In the genomic region with DNA sequence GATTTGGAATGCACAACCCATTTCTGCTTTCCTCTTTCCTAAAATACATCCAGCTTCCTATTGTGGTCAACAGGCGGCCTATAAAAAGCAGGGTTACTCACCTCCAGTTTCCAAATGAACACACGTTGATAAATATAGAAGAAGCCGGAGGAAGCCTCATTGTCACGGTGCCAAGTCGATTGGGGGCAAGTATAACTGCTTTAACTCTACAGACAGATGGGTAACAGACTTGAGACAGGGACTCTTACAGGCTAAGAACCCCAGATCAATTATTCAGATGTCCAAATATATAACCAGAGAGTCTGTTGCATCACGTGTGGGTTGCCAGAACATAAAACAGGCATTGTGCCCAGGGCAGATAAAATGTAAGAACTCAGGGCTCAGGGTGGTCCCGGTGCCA, we compare ENCODE assay signal across 10 mouse cellular contexts. TPM values are rescaled to one million over a fixed set of nuclear protein-coding genes. Genes with fewer than 3 reads are reported as not detected.
DNase-seq lines count a peak whose midpoint lies in the region; ATAC-seq and TF ChIP-seq lines count a peak whose summit lies in the region.
"Had no signal": no experiment of that assay in that cellular context is flagged by ENCODE, and none has a peak within 500 bp of the region (broad histone marks: within the 10 kb centered on the region; RNA-seq: fewer than 3 reads in every experiment).

No protein-coding gene starts in this region.

- TF ChIP-seq CTCF in heart, postnatal 0 days (IDR thresholded peaks at IDR 0.05; ENCODE audit: low read depth) = peak; percentile 14; the same call in 1 of the 2 replicates

- H3K4me3 ChIP-seq in embryonic facial prominence, embryonic 14.5 days (ENCODE audit: low read depth, low read length) = no peak overlapping the region
- no peak overlapping the region for H3K4me3 ChIP-seq in embryonic facial prominence, embryonic 10.5 days
- peak overlapping the region; percentile 15 for H3K4me3 ChIP-seq in heart, postnatal 0 days (ENCODE audit: low read depth, low read length)
- no peak overlapping the region for H3K4me3 ChIP-seq in forebrain, embryonic 10.5 days
- H3K4me3 ChIP-seq: limb, embryonic 12.5 days; stomach, embryonic 15.5 days had no signal

- no peak for ATAC-seq in embryonic facial prominence, embryonic 14.5 days (ENCODE audit: low read depth)
- peak; percentile 21; the same call in 1 of the 2 replicates for ATAC-seq in heart, postnatal 0 days (ENCODE audit: insufficient read depth, low read depth)
- no peak for ATAC-seq in megakaryocyte-erythroid progenitor cell, adult 5-6 weeks (replicated peaks; ENCODE audit: low FRiP score, low TSS enrichment, poor library complexity, severe bottlenecking)

- H3K4me2 ChIP-seq in embryonic facial prominence, embryonic 14.5 days (ENCODE audit: low read depth, low read length) = no peak overlapping the region
- H3K4me2 ChIP-seq in heart, postnatal 0 days (ENCODE audit: low read depth, low read length) = peak overlapping the region; percentile 42
- H3K4me2 ChIP-seq: limb, embryonic 12.5 days; stomach, embryonic 15.5 days had no signal

- 60% methylated on average over 7 of the region's 7 CpGs for WGBS in embryonic facial prominence, embryonic 14.5 days
- WGBS in embryonic facial prominence, embryonic 10.5 days = 91% methylated on average over 7 of the region's 7 CpGs
- WGBS in heart, postnatal 0 days = 7% methylated on average over 7 of the region's 7 CpGs
- WGBS in forebrain, embryonic 10.5 days = 93% methylated on average over 7 of the region's 7 CpGs

- no peak overlapping the region for H3K9ac ChIP-seq in embryonic facial prominence, embryonic 14.5 days (ENCODE audit: low read depth, low read length)
- no peak overlapping the region for H3K9ac ChIP-seq in heart, postnatal 0 days (replicated peaks; ENCODE audit: low read depth, low read length)
- H3K9ac ChIP-seq: limb, embryonic 12.5 days; stomach, embryonic 15.5 days had no signal

- no peak overlapping the region for H3K27ac ChIP-seq in embryonic facial prominence, embryonic 14.5 days (replicated peaks; ENCODE audit: low read depth, low read length)
- H3K27ac ChIP-seq in embryonic facial prominence, embryonic 10.5 days (replicated peaks) = no peak overlapping the region
- H3K27ac ChIP-seq in heart, postnatal 0 days (ENCODE audit: low read depth) = peak overlapping the region; percentile 81
- H3K27ac ChIP-seq in forebrain, embryonic 10.5 days = no peak overlapping the region
- H3K27ac ChIP-seq: limb, embryonic 12.5 days; stomach, embryonic 15.5 days had no signal

- DNase-seq in embryonic facial prominence, embryonic 14.5 days (ENCODE audit: low spot score) = peak; percentile 77
- no peak for DNase-seq in embryonic facial prominence, embryonic 10.5 days (ENCODE audit: low spot score)
- DNase-seq in A20 (ENCODE audit: low read depth, low spot score) = peak; percentile 27
- DNase-seq in cerebellum, postnatal 25 days = peak; percentile 60 to 76
- peak; percentile 66 for DNase-seq in heart, postnatal 0 days (ENCODE audit: low spot score)
- no peak for DNase-seq in urinary bladder, adult 2 months (ENCODE audit: low spot score)
- DNase-seq in forebrain, embryonic 10.5 days (ENCODE audit: extremely low spot score, low spot score) = no peak

- no peak; the same call in 1 of the 2 replicates for TF ChIP-seq EP300 in heart, postnatal 0 days (IDR thresholded peaks at IDR 0.05; ENCODE audit: low read depth)

- no peaks in the 10 kb centered on the region for H3K36me3 ChIP-seq in embryonic facial prominence, embryonic 14.5 days (ENCODE audit: control insufficient read depth, insufficient read depth, low read length)
- H3K36me3 ChIP-seq in embryonic facial prominence, embryonic 10.5 days (replicated peaks) = no peaks in the 10 kb centered on the region
- no peaks in the 10 kb centered on the region for H3K36me3 ChIP-seq in heart, postnatal 0 days (replicated peaks; ENCODE audit: control insufficient read depth, insufficient read depth, low read length)
- H3K36me3 ChIP-seq in forebrain, embryonic 10.5 days (replicated peaks) = no peaks in the 10 kb centered on the region
- H3K36me3 ChIP-seq: limb, embryonic 12.5 days; stomach, embryonic 15.5 days had no signal

- no peaks in the 10 kb centered on the region for H3K27me3 ChIP-seq in embryonic facial prominence, embryonic 14.5 days (replicated peaks; ENCODE audit: control insufficient read depth, insufficient read depth, low read length)
- no peaks in the 10 kb centered on the region for H3K27me3 ChIP-seq in embryonic facial prominence, embryonic 10.5 days (replicated peaks; ENCODE audit: low read depth, poor library complexity, severe bottlenecking)
- H3K27me3 ChIP-seq in heart, postnatal 0 days (ENCODE audit: control insufficient read depth, insufficient read depth, low read length) = no peaks in the 10 kb centered on the region
- no peaks in the 10 kb centered on the region for H3K27me3 ChIP-seq in forebrain, embryonic 10.5 days (ENCODE audit: poor library complexity, severe bottlenecking)
- H3K27me3 ChIP-seq: limb, embryonic 12.5 days; stomach, embryonic 15.5 days had no signal

- no peaks in the 10 kb centered on the region for H3K4me1 ChIP-seq in embryonic facial prominence, embryonic 14.5 days (ENCODE audit: control insufficient read depth, insufficient read depth, low read length)
- peaks cover 4% of the 10 kb centered on the region for H3K4me1 ChIP-seq in embryonic facial prominence, embryonic 10.5 days
- H3K4me1 ChIP-seq in heart, postnatal 0 days (ENCODE audit: control insufficient read depth, insufficient read depth) = peaks cover 21% of the 10 kb centered on the region
- H3K4me1 ChIP-seq in forebrain, embryonic 10.5 days = peaks cover 3% of the 10 kb centered on the region; the same call in 1 of the 2 replicates
- H3K4me1 ChIP-seq: limb, embryonic 12.5 days had no signal

- no peaks in the 10 kb centered on the region for H3K9me3 ChIP-seq in embryonic facial prominence, embryonic 14.5 days (ENCODE audit: control insufficient read depth, low read length)
- H3K9me3 ChIP-seq in embryonic facial prominence, embryonic 10.5 days = no peaks in the 10 kb centered on the region
- no peaks in the 10 kb centered on the region for H3K9me3 ChIP-seq in heart, postnatal 0 days (replicated peaks; ENCODE audit: control insufficient read depth, low read length)
- H3K9me3 ChIP-seq in forebrain, embryonic 10.5 days = no peaks in the 10 kb centered on the region
- H3K9me3 ChIP-seq: limb, embryonic 12.5 days; stomach, embryonic 15.5 days had no signal

RNA-seq across cellular contexts. Expression of a gene that starts 15.9 kb away (rescaled TPM):
- polyA plus RNA-seq in embryonic facial prominence, embryonic 14.5 days (2014; fragmentation: Nextera tagmentation; extraction: Ambion mirVana) = 3.4 and 3.8 TPM in 2 replicates
- polyA plus RNA-seq in embryonic facial prominence, embryonic 10.5 days (2016; fragmentation: Nextera tagmentation; extraction: Ambion mirVana) = 7.3 and 8.4 TPM in 2 replicates
- total RNA-seq in heart, postnatal 0 days (2014; rRNA removed; ENCODE audit: low replicate concordance) = 6.8 TPM in 2 replicates
- 1.6 TPM in 2 replicates for polyA plus RNA-seq in heart, postnatal 0 days (2015; fragmentation: Nextera tagmentation; extraction: Ambion mirVana)
- 1.6 and 1.8 TPM in 2 replicates for polyA plus RNA-seq in urinary bladder, adult 2 months (2012; rRNA removed)
- polyA plus RNA-seq in forebrain, embryonic 10.5 days (2016; fragmentation: Nextera tagmentation; extraction: Ambion mirVana) = 7.7 and 8.7 TPM in 2 replicates
- 0.02 and 0.99 TPM in 2 replicates for total RNA-seq in megakaryocyte-erythroid progenitor cell, adult 5-6 weeks (2014; fragmentation: Nextera tagmentation)
- total RNA-seq in megakaryocyte-erythroid progenitor cell, adult 5-6 weeks (2017) = 0.70 and 0.91 TPM in 2 replicates

RNA-seq across cellular contexts. Expression of a gene that starts 59.5 kb away (rescaled TPM):
- polyA plus RNA-seq in embryonic facial prominence, embryonic 14.5 days (2014; fragmentation: Nextera tagmentation; extraction: Ambion mirVana) = 6.0 and 8.0 TPM in 2 replicates
- polyA plus RNA-seq in embryonic facial prominence, embryonic 10.5 days (2016; fragmentation: Nextera tagmentation; extraction: Ambion mirVana) = 10.6 and 12.2 TPM in 2 replicates
- 12.6 and 15.9 TPM in 2 replicates for total RNA-seq in heart, postnatal 0 days (2014; rRNA removed; ENCODE audit: low replicate concordance)
- polyA plus RNA-seq in heart, postnatal 0 days (2015; fragmentation: Nextera tagmentation; extraction: Ambion mirVana) = 3.4 and 3.6 TPM in 2 replicates
- polyA plus RNA-seq in urinary bladder, adult 2 months (2012; rRNA removed) = 10.3 and 10.4 TPM in 2 replicates
- 11.8 and 12.1 TPM in 2 replicates for polyA plus RNA-seq in forebrain, embryonic 10.5 days (2016; fragmentation: Nextera tagmentation; extraction: Ambion mirVana)
- total RNA-seq in megakaryocyte-erythroid progenitor cell, adult 5-6 weeks (2014; fragmentation: Nextera tagmentation) = 10.8 and 11.8 TPM in 2 replicates
- 5.8 and 8.0 TPM in 2 replicates for total RNA-seq in megakaryocyte-erythroid progenitor cell, adult 5-6 weeks (2017)

Comparison
In these comparisons a context has a peak if more than half of its experiments do, and no peak if none do; other contexts are left out.
1. DNase-seq: peak in embryonic facial prominence, embryonic 14.5 days (single experiment), A20 (single experiment), cerebellum, postnatal 25 days (2 of 2) and heart, postnatal 0 days (single experiment); none in embryonic facial prominence, embryonic 10.5 days (single experiment), urinary bladder, adult 2 months (single experiment) and forebrain, embryonic 10.5 days (single experiment).